Mouse (Mus musculus) heart, embryonic 13.5 days (tissue): Measurements from ENCODE around the gene Igf2bp2. TPM values are rescaled to one million over a fixed set of nuclear protein-coding genes. Genes with fewer than 3 reads are reported as not detected.

ENCODE experiments used
- ATAC-seq: fragments of 200-750 bp; cut with Nextera tagmentation; 2 replicates; pipeline ENCODE4 v1.8.0; 2017; ENCODE audit warnings: moderate TSS enrichment; ENCODE audit not compliant: insufficient number of reproducible peaks, low FRiP score, low TSS enrichment; ENCODE audit errors: extremely low read depth
- H3K27ac ChIP-seq: fragments of 300-500 bp; sonication (generic); replicated peaks from 2 replicates; pipeline ENCODE4 v1.5.1; 2015; ENCODE audit warnings: moderate library complexity, mild to moderate bottlenecking, inconsistent platforms
- H3K27me3 ChIP-seq: fragments of 300-500 bp; sonication (generic); replicated peaks from 2 replicates; pipeline ENCODE4 v1.6.1; 2015; ENCODE audit warnings: mild to moderate bottlenecking, inconsistent platforms
- H3K36me3 ChIP-seq: fragments of 300-500 bp; sonication (generic); 2 replicates; pipeline ENCODE4 v1.6.1; 2015; ENCODE audit warnings: mild to moderate bottlenecking, inconsistent platforms
- H3K4me1 ChIP-seq: fragments of 300-500 bp; sonication (generic); 2 replicates; pipeline ENCODE4 v1.6.1; 2015; ENCODE audit warnings: inconsistent platforms
- H3K4me2 ChIP-seq: fragments of 300-500 bp; sonication (generic); 2 replicates; pipeline ENCODE4 v1.6.1; 2015; ENCODE audit warnings: inconsistent platforms, mild to moderate bottlenecking, moderate library complexity
- H3K4me3 ChIP-seq: fragments of 300-500 bp; sonication (generic); 2 replicates; pipeline ENCODE4 v1.5.1; 2015; ENCODE audit warnings: moderate library complexity, mild to moderate bottlenecking, inconsistent platforms
- H3K9ac ChIP-seq: fragments of 300-500 bp; sonication (generic); 2 replicates; pipeline ENCODE4 v1.6.1; 2015; ENCODE audit warnings: inconsistent platforms, mild to moderate bottlenecking, moderate library complexity
- H3K9me3 ChIP-seq: fragments of 300-500 bp; sonication (generic); 2 replicates; pipeline ENCODE4 v1.6.1; 2016; ENCODE audit warnings: inconsistent platforms
- WGBS: fragments of 180-500 bp; shearing (Covaris S2); methylation state at CpG from one replicate; pipeline ENCODE4 v1.1.7; 2015; ENCODE audit warnings: mixed read lengths; 5-methylcytosine and 5-hydroxymethylcytosine counted together
- polyA plus RNA-seq: library from polyadenylated mRNA; unstranded; fragments of >200 nt; fragmentation: Nextera tagmentation; extraction: Ambion mirVana; gene quantifications from 2 replicates; pipeline ENCODE4 v1.2.1, GENCODE M21; 2015

Igf2bp2 gene
- polyA plus RNA-seq, 1 experiment from 2014 or later: 53.2 TPM

DNA sequence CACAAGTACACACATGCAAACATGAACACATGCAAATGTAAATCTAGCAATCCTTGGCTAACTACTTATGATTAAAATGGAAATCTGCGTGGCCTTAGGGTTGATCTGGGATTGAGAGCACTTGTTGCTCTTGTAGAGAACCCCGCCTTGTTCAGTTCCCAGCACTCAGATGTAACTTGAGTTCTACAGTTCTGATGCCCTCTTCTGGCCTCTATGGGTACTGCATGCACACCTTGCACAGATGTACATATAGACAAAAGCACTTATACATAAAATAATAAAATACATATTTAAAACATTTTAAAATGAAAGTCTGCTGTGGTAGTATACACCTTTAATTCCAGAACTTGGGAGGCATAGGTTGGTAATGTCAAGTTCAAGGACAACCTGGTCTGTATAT lies 141.0 kb downstream of the Igf2bp2 start:
- Histone ChIP-seq H3K36me3 (peaks cover 95% of the 10 kb centered on the region), H3K4me2 (no peak overlapping the region), H3K4me3 (no peak overlapping the region), H3K27ac (no peak overlapping the region), H3K4me1 (no peaks in the 10 kb centered on the region), H3K9me3 (peaks cover 6% of the 10 kb centered on the region; the same call in 1 of the 2 replicates), H3K9ac (no peak overlapping the region), H3K27me3 (no peaks in the 10 kb centered on the region)
- no peak for ATAC-seq
- WGBS: 92% methylated on average over 2 of the region's 2 CpGs

DNA sequence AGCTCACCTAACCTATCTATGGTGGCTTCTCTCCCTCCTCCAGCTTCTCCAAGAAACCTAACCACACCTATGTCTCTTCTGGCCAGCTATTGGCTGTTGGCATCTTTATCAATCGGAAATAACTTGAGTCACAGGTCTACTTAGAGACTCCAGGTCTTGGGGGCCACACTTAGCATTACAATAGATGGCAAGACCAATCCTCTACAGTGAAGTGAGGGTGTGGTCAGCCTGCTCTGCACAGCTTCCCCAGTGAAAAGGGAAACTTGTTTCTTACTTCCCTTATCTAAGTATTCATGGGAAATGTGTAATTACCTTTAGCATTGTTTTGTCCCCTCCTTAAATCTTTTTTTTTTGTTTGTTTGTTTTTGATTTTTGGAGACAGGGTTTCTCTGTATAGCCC lies 147.5 kb downstream of the Igf2bp2 start:
- no peak overlapping the region for H3K9ac ChIP-seq
- peaks cover 67% of the 10 kb centered on the region for H3K36me3 ChIP-seq
- no peak overlapping the region for H3K27ac ChIP-seq
- H3K4me2 ChIP-seq: no peak overlapping the region
- peaks cover 8% of the 10 kb centered on the region for H3K4me1 ChIP-seq
- no peaks in the 10 kb centered on the region for H3K27me3 ChIP-seq
- H3K9me3 ChIP-seq: no peaks in the 10 kb centered on the region
- WGBS: 83% methylated on average over 1 of the region's 1 CpGs
- ATAC-seq: no peak
- H3K4me3 ChIP-seq: no peak overlapping the region

DNA sequence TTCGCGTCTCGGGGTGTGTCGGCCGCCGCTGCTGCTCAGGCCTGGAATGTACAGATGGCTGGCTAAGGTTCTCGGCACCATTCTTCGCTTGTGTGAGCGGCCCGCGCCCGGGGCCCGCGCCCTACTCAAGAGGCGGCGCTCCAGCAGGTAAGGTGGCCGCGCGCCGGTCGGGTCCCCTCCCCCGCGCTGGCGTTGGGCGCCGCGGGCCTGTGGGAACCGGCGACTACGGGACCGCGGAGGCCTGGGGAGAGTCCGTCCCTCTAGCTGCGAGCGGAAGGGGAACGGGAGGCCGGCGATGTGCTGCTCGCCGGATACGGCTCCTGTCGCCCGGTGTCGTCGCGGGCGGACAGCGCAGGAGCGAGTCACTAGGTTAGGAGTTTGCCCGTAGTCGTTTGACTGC lies 153.5 kb downstream of the Igf2bp2 start:
- Histone ChIP-seq H3K4me3 (peak overlapping the region; percentile 99), H3K4me1 (peaks cover 19% of the 10 kb centered on the region), H3K27ac (peak overlapping the region; percentile 73), H3K9ac (peak overlapping the region; percentile 96), H3K9me3 (no peaks in the 10 kb centered on the region), H3K27me3 (peaks cover 3% of the 10 kb centered on the region; the same call in 1 of the 2 replicates), H3K36me3 (peaks cover 11% of the 10 kb centered on the region; the same call in 1 of the 2 replicates), H3K4me2 (peak overlapping the region; percentile 87)
- peak; percentile 52; the same call in 1 of the 2 replicates for ATAC-seq
- 0% methylated on average over 50 of the region's 51 CpGs for WGBS

DNA sequence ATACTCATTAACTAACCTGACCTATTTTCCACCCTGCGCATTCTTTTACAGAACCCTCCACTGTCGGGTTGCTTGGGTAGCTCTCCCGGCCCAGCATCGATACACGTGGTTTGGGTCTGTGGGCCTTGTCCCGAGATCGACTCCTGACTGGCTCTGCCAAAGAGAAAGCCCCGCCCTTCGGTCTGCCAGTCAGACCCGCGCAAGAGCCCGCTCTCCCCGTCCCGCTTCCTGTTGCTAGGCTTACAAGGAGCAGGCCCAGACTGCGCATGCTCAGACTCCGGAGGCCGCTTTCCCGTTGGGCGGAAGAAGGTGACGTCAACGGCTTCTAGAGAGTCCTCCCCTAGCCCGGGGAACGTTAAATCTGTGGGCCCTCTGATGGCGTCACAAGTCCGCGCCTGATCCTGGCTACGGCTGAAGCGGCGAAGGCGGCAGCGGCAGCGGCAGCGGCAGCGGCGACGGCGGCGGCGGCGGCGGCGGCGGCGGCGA lies 154.0 kb downstream of the Igf2bp2 start, which contains the start of gene Senp2:
Senp2 (plus strand) TSS at position 386 of the 486 bp plus-strand sequence.
- peaks cover 5% of the 10 kb centered on the region; the same call in 1 of the 2 replicates for H3K27me3 ChIP-seq
- peak within 1 kb of the TSS; percentile 99 for H3K4me3 ChIP-seq
- H3K4me1 ChIP-seq: peaks cover 19% of the 10 kb centered on the region
- peak within 1 kb of the TSS; percentile 96 for H3K9ac ChIP-seq
- no peaks in the 10 kb centered on the region for H3K9me3 ChIP-seq
- peak within 1 kb of the TSS; percentile 73 for H3K27ac ChIP-seq
- under 1% methylated on average over 45 of the region's 45 CpGs for WGBS
- ATAC-seq: peak; percentile 99
- peak within 1 kb of the TSS; percentile 87 for H3K4me2 ChIP-seq
- H3K36me3 ChIP-seq: peaks cover 8% of the 10 kb centered on the region; the same call in 1 of the 2 replicates

Other genes with a start within 250 kb of the Igf2bp2 start
- 34.9 and 40.9 TPM in 2 replicates for gene Tmem41a, start 215.7 kb downstream of the Igf2bp2 start, polyA plus RNA-seq
- 0.07 and 0.41 TPM in 2 replicates for gene Liph, start 167.6 kb downstream of the Igf2bp2 start, polyA plus RNA-seq
- 23.9 and 24.0 TPM in 2 replicates for gene Senp2, start 153.8 kb downstream of the Igf2bp2 start, polyA plus RNA-seq
- gene Tra2b, start 102.7 kb upstream of the Igf2bp2 start, polyA plus RNA-seq: 189 and 217 TPM in 2 replicates